Mouse (Mus musculus) limb, embryonic 15.5 days (tissue): ENCODE measurements around the gene Cep112. TPM values are rescaled to one million over a fixed set of nuclear protein-coding genes. Genes with fewer than 3 reads are reported as not detected.

Source experiments
- ATAC-seq: fragments of 200-750 bp; cut with Nextera tagmentation; 2 replicates; pipeline ENCODE4 v1.8.0; 2017; ENCODE audit warnings: low read depth, moderate TSS enrichment; ENCODE audit not compliant: insufficient number of reproducible peaks, low FRiP score, low TSS enrichment
- H3K27ac ChIP-seq: fragments of 300-500 bp; sonication (generic); 2 replicates; pipeline ENCODE4 v1.5.1; 2015; ENCODE audit warnings: moderate library complexity, mild to moderate bottlenecking, inconsistent platforms
- H3K27me3 ChIP-seq: fragments of 300-500 bp; sonication (generic); 2 replicates; pipeline ENCODE4 v1.6.1; 2015; ENCODE audit warnings: inconsistent platforms
- H3K36me3 ChIP-seq: fragments of 300-500 bp; sonication (generic); 2 replicates; pipeline ENCODE4 v1.6.1; 2015; ENCODE audit warnings: inconsistent platforms
- H3K4me1 ChIP-seq: fragments of 300-500 bp; sonication (generic); 2 replicates; pipeline ENCODE4 v1.6.1; 2015; ENCODE audit warnings: inconsistent platforms
- H3K4me2 ChIP-seq: fragments of 300-500 bp; sonication (generic); 2 replicates; pipeline ENCODE4 v1.6.1; 2015; ENCODE audit warnings: mild to moderate bottlenecking, inconsistent platforms
- H3K4me3 ChIP-seq: fragments of 300-500 bp; sonication (generic); 2 replicates; pipeline ENCODE4 v1.5.1; 2015; ENCODE audit warnings: mild to moderate bottlenecking, inconsistent platforms
- H3K9ac ChIP-seq: fragments of 300-500 bp; sonication (generic); 2 replicates; pipeline ENCODE4 v1.6.1; 2015; ENCODE audit warnings: inconsistent platforms
- H3K9me3 ChIP-seq: fragments of 300-500 bp; sonication (generic); 2 replicates; pipeline ENCODE4 v1.6.1; 2016; ENCODE audit warnings: inconsistent platforms
- WGBS: fragments of 180-500 bp; shearing (Covaris S2); methylation state at CpG from one replicate; pipeline ENCODE4 v1.1.7; 2015; 5-methylcytosine and 5-hydroxymethylcytosine counted together
- polyA plus RNA-seq: library from polyadenylated mRNA; unstranded; fragments of >200 nt; fragmentation: Nextera tagmentation; extraction: Ambion mirVana; gene quantifications from 2 replicates; pipeline ENCODE4 v1.2.1, GENCODE M21; 2015

Gene Cep112
- polyA plus RNA-seq, 1 experiment from 2014 or later = 15.0 TPM

DNA sequence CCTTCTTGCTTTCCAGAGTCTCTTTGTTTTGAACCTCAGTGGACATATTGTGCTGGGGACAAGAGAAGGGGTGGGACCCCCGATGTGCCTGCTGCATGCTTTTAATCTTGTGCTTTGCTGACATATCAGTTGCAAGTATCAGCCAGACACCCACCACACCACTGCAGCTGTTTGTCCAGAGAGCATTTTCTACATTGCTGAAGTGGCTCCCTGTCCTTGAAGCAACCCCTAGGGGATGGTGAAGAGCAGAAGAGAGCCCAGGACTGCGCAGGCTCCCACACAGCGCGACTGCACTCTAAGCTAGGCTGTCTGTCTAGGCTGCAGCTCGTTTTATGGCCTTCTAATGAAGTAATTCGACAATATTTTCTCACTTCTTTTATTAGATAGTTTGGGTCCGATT lies 397.3 kb downstream of the Cep112 start:
- H3K36me3 ChIP-seq = peaks cover 3% of the 10 kb centered on the region; the same call in 1 of the 2 replicates
- ATAC-seq = 0 out of 2 replicates have a peak, but pooled peaks have one; percentile 63
- 49% methylated on average over 7 of the region's 7 CpGs for WGBS
- H3K9ac ChIP-seq = no peak overlapping the region
- 0 out of 2 replicates have a peak overlapping the region, but pooled peaks have one; percentile 18 for H3K27ac ChIP-seq
- H3K4me3 ChIP-seq = no peak overlapping the region
- no peaks in the 10 kb centered on the region for H3K27me3 ChIP-seq
- peaks cover 7% of the 10 kb centered on the region; the same call in 1 of the 2 replicates for H3K4me1 ChIP-seq
- H3K4me2 ChIP-seq = no peak overlapping the region
- H3K9me3 ChIP-seq = no peaks in the 10 kb centered on the region

- no peak overlapping the region for H3K4me2 ChIP-seq
- H3K4me1 ChIP-seq = peaks cover 1% of the 10 kb centered on the region; the same call in 1 of the 2 replicates
- no peak overlapping the region for H3K4me3 ChIP-seq
- H3K9me3 ChIP-seq = no peaks in the 10 kb centered on the region
- no peak for ATAC-seq
- H3K9ac ChIP-seq = no peak overlapping the region
- H3K36me3 ChIP-seq = peaks cover 3% of the 10 kb centered on the region; the same call in 1 of the 2 replicates
- H3K27me3 ChIP-seq = no peaks in the 10 kb centered on the region
- H3K27ac ChIP-seq = no peak overlapping the region
Observed at GRCm38 (mm10) chr11:108827321-108827720, 402.3 kb downstream of the Cep112 start.

- WGBS = 69% methylated on average over 4 of the region's 4 CpGs
- ATAC-seq = no peak
Observed at GRCm38 (mm10) chr11:108828374-108829025, 403.5 kb downstream of the Cep112 start.

DNA sequence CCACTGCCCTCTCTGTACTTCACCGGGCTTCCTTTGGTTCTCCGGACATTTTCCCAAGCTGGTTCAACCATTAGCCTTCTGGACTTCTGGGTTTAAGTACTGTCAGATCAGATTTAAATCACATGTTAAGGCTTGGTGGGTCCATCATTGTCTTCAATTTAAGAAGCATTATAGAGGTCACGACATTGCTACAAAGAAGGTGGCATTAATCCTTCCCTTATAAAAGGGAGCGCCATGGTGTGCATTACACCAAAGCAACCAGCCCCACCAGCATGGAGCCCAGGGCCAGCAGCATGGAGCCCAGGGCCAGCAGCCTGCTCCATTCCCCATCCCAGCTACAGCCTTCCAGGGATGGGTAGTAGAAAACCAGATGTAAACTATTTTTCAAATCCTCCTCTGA lies 411.7 kb downstream of the Cep112 start:
- no peak for ATAC-seq
- no peaks in the 10 kb centered on the region for H3K9me3 ChIP-seq
- H3K4me3 ChIP-seq = no peak overlapping the region
- H3K4me2 ChIP-seq = no peak overlapping the region
- no peak overlapping the region for H3K9ac ChIP-seq
- WGBS = 62% methylated on average over 4 of the region's 4 CpGs
- 0 out of 2 replicates have a peak, but pooled peaks cover 8% of the 10 kb centered on the region for H3K4me1 ChIP-seq
- no peak overlapping the region for H3K27ac ChIP-seq
- H3K27me3 ChIP-seq = no peaks in the 10 kb centered on the region
- H3K36me3 ChIP-seq = no peaks in the 10 kb centered on the region

More at GRCm38 (mm10) chr11:108828374-108829025, 403.5 kb downstream of the Cep112 start:
- H3K4me1 ChIP-seq = no peaks in the 10 kb centered on the region
- H3K36me3 ChIP-seq = peaks cover 3% of the 10 kb centered on the region; the same call in 1 of the 2 replicates
- H3K27ac ChIP-seq = no peak overlapping the region
- no peak overlapping the region for H3K4me2 ChIP-seq
- no peaks in the 10 kb centered on the region for H3K9me3 ChIP-seq
- no peaks in the 10 kb centered on the region for H3K27me3 ChIP-seq
- H3K4me3 ChIP-seq = no peak overlapping the region
- H3K9ac ChIP-seq = no peak overlapping the region

GRCm38 (mm10) chr11:108840195-108840594 lies 415.2 kb downstream of the Cep112 start:
- H3K4me2 ChIP-seq = no peak overlapping the region
- no peaks in the 10 kb centered on the region for H3K27me3 ChIP-seq
- H3K9ac ChIP-seq = no peak overlapping the region
- no peak overlapping the region for H3K27ac ChIP-seq
- 0 out of 2 replicates have a peak, but pooled peaks cover 8% of the 10 kb centered on the region for H3K4me1 ChIP-seq
- H3K36me3 ChIP-seq = no peaks in the 10 kb centered on the region
- ATAC-seq = no peak
- no peak overlapping the region for H3K4me3 ChIP-seq
- H3K9me3 ChIP-seq = no peaks in the 10 kb centered on the region
- 63% methylated on average over 3 of the region's 3 CpGs for WGBS

- 38% methylated on average over 2 of the region's 2 CpGs for WGBS
- Histone ChIP-seq H3K4me1 (no peaks in the 10 kb centered on the region), H3K4me2 (no peak overlapping the region), H3K36me3 (no peaks in the 10 kb centered on the region), H3K27me3 (no peaks in the 10 kb centered on the region), H3K27ac (no peak overlapping the region), H3K9me3 (no peaks in the 10 kb centered on the region), H3K4me3 (no peak overlapping the region), H3K9ac (no peak overlapping the region)
- no peak for ATAC-seq
Observed at GRCm38 (mm10) chr11:108842765-108843164, 417.8 kb downstream of the Cep112 start.

DNA sequence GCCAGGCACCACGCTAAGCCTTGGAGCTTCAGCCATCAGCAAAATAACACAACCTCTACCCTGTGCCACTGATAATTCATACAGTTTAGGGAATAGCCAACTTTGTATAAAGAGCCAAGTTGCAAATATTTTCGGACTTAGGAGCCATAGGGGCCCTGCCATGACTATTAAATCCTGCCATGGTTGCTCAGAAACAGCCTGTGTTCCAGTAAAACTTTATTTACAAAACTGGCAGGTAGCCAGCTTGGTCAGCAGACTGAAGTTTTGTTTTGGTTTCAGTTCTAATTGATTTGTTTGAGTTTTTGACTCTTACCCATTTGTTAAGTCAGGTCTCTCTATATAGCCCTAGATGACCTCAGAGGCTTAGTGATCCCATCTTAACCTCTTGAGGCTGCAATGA lies 421.0 kb downstream of the Cep112 start:
- no peak overlapping the region for H3K4me3 ChIP-seq
- H3K9ac ChIP-seq = no peak overlapping the region
- H3K4me2 ChIP-seq = no peak overlapping the region
- WGBS = 56% methylated on average over 2 of the region's 2 CpGs
- H3K4me1 ChIP-seq = no peaks in the 10 kb centered on the region
- no peaks in the 10 kb centered on the region for H3K36me3 ChIP-seq
- H3K9me3 ChIP-seq = no peaks in the 10 kb centered on the region
- H3K27me3 ChIP-seq = no peaks in the 10 kb centered on the region
- H3K27ac ChIP-seq = no peak overlapping the region
- ATAC-seq = no peak

- H3K27me3 ChIP-seq = no peaks in the 10 kb centered on the region
- H3K9ac ChIP-seq = no peak overlapping the region
- H3K4me1 ChIP-seq = no peaks in the 10 kb centered on the region
- H3K36me3 ChIP-seq = no peaks in the 10 kb centered on the region
- H3K27ac ChIP-seq = no peak overlapping the region
- no peak overlapping the region for H3K4me2 ChIP-seq
- 89% methylated on average over 3 of the region's 3 CpGs for WGBS
- H3K4me3 ChIP-seq = no peak overlapping the region
- H3K9me3 ChIP-seq = no peaks in the 10 kb centered on the region
- no peak for ATAC-seq
Observed at GRCm38 (mm10) chr11:108846479-108846878, 421.5 kb downstream of the Cep112 start.

GRCm38 (mm10) chr11:108851771-108852170 lies 426.8 kb downstream of the Cep112 start:
- H3K27me3 ChIP-seq = no peaks in the 10 kb centered on the region
- WGBS = 88% methylated on average over 1 of the region's 1 CpGs
- no peak overlapping the region for H3K4me3 ChIP-seq
- no peak overlapping the region for H3K4me2 ChIP-seq
- no peak overlapping the region for H3K9ac ChIP-seq
- no peak overlapping the region for H3K27ac ChIP-seq
- H3K4me1 ChIP-seq = no peaks in the 10 kb centered on the region
- ATAC-seq = no peak
- H3K9me3 ChIP-seq = no peaks in the 10 kb centered on the region
- H3K36me3 ChIP-seq = no peaks in the 10 kb centered on the region

- H3K9me3 ChIP-seq = no peaks in the 10 kb centered on the region
- H3K4me3 ChIP-seq = no peak overlapping the region
- WGBS = 23% methylated on average over 6 of the region's 6 CpGs
- no peak overlapping the region for H3K4me2 ChIP-seq
- no peak overlapping the region for H3K9ac ChIP-seq
- peaks cover 19% of the 10 kb centered on the region for H3K4me1 ChIP-seq
- no peaks in the 10 kb centered on the region for H3K36me3 ChIP-seq
- no peaks in the 10 kb centered on the region for H3K27me3 ChIP-seq
- H3K27ac ChIP-seq = no peak overlapping the region
- ATAC-seq = no peak
Observed at GRCm38 (mm10) chr11:108857254-108857653, 432.3 kb downstream of the Cep112 start.

- H3K4me3 ChIP-seq = no peak overlapping the region
- H3K9me3 ChIP-seq = no peaks in the 10 kb centered on the region
- no peak for ATAC-seq
- peak overlapping the region; percentile 23 for H3K27ac ChIP-seq
- no peaks in the 10 kb centered on the region for H3K36me3 ChIP-seq
- no peaks in the 10 kb centered on the region for H3K27me3 ChIP-seq
- H3K4me1 ChIP-seq = peaks cover 19% of the 10 kb centered on the region
- WGBS = 37% methylated on average over 7 of the region's 7 CpGs
- H3K9ac ChIP-seq = no peak overlapping the region
- H3K4me2 ChIP-seq = no peak overlapping the region
Observed at GRCm38 (mm10) chr11:108857678-108858338, 432.8 kb downstream of the Cep112 start.

DNA sequence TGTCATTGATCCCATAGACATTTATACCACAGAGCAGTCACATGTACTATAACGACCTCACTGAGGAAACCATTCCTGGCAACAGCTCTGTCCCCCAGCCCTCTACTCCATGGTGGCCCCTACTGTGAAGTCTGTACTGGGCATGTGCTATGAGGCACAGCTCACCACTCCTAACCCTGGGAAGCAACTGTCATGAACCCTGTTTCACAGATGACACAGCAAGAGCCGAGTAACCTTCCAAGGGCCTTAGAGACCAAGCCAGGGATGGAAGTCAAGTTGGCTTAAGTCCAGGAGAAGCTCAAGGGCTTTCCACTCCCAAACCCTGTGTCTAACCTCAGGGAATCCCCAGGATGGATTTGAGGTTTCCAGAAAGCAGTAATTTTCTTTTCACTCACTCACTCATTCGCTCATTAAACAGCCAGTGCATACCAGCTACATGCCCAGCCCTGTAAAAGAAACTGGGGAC lies 433.4 kb downstream of the Cep112 start:
- ATAC-seq = peak; percentile 63; the same call in 1 of the 2 replicates
- Histone ChIP-seq H3K4me1 (peaks cover 19% of the 10 kb centered on the region), H3K36me3 (no peaks in the 10 kb centered on the region), H3K27ac (peak overlapping the region; percentile 23), H3K4me3 (no peak overlapping the region), H3K27me3 (no peaks in the 10 kb centered on the region), H3K9ac (no peak overlapping the region), H3K4me2 (no peak overlapping the region), H3K9me3 (no peaks in the 10 kb centered on the region)
- 38% methylated on average over 3 of the region's 3 CpGs for WGBS
